Mouse (Mus musculus) gastrocnemius, postnatal 14 days (tissue): Measurements from ENCODE around the gene Bloc1s4. TPM values are rescaled to one million over a fixed set of nuclear protein-coding genes. Genes with fewer than 3 reads are reported as not detected.

ENCODE experiments used
- total RNA-seq, 2 experiments: library from RNA; stranded (reverse); gene quantifications; 2 replicates each; pipeline ENCODE4 v1.2.3; 2021

Gene Bloc1s4
- total RNA-seq, 2 experiments from 2014 or later: 8.0 to 9.2 TPM

Other genes starting within 250 kb of the Bloc1s4 start
- 10 to 100 TPM; 13.9 to 14.6 TPM for gene Tbc1d14, start 155.4 kb downstream of the Bloc1s4 start, total RNA-seq
- gene D5Ertd579e, start 52.6 kb downstream of the Bloc1s4 start, total RNA-seq: 10 to 100 TPM; 52.2 to 54.5 TPM
- 100 to 1,000 TPM; 264 to 293 TPM for gene Mrfap1, start 48.1 kb upstream of the Bloc1s4 start, total RNA-seq
- 1 to 10 TPM; 6.8 to 9.1 TPM for gene Man2b2, start 82.0 kb upstream of the Bloc1s4 start, total RNA-seq
- under 1 TPM; 0.24 to 0.70 TPM for gene Ppp2r2c, start 119.9 kb upstream of the Bloc1s4 start, total RNA-seq
- 10 to 100 TPM; 36.3 to 45.9 TPM for gene Wfs1, start 240.6 kb upstream of the Bloc1s4 start, total RNA-seq